Mouse (Mus musculus): Measurements from ENCODE around the gene Podxl2. TPM values are rescaled to one million over a fixed set of nuclear protein-coding genes. Genes with fewer than 3 reads are reported as not detected.

The Podxl2 gene
- polyA plus RNA-seq, 1 experiment from 2014 or later, result 1.1 TPM

DNA sequence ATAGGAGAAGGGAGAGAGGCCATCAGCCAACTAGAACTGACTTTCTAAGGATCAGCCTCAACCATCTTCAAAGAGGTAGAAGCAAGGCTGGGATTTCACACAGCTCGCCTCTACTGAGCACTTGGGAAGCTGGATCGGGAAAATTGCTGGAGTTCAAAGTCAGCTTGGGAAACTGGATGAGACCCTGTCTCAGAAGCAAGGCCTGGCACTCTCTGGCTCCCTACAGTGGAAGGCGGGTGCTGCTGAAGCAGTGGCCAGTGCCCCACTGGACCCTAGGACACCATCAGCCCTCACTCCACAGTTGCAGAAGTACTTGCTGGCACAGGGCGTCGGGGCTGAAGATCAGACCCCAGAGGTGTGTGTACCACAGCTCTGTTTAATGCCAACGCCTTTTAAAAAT lies 17.0 kb downstream of the Podxl2 start:
- TF ChIP-seq CTCF (IDR thresholded peaks at IDR 0.05; ENCODE audit: low read depth) (no peak), EP300 (IDR thresholded peaks at IDR 0.05; ENCODE audit: low read depth) (no peak)
- H3K36me3 ChIP-seq (replicated peaks; ENCODE audit: insufficient read depth, low read length), result no peaks in the 10 kb centered on the region
- ATAC-seq (no peak), DNase-seq (no peak)
- H3K27ac ChIP-seq (ENCODE audit: low read depth), result no peak overlapping the region
- no peak overlapping the region for H3K9ac ChIP-seq (replicated peaks)
- H3K4me3 ChIP-seq (ENCODE audit: low read depth, low read length), result no peak overlapping the region
- no peaks in the 10 kb centered on the region for H3K9me3 ChIP-seq (ENCODE audit: low read length)
- H3K27me3 ChIP-seq (ENCODE audit: insufficient read depth, low read length), result 0 out of 2 replicates have a peak, but pooled peaks cover 2% of the 10 kb centered on the region
- WGBS (ENCODE audit: insufficient replicate concordance), result 74% methylated on average over 6 of the region's 6 CpGs
- no peak overlapping the region for H3K4me2 ChIP-seq (ENCODE audit: low read depth, low read length)
- peaks cover 5% of the 10 kb centered on the region; the same call in 1 of the 2 replicates for H3K4me1 ChIP-seq (ENCODE audit: insufficient read depth)

DNA sequence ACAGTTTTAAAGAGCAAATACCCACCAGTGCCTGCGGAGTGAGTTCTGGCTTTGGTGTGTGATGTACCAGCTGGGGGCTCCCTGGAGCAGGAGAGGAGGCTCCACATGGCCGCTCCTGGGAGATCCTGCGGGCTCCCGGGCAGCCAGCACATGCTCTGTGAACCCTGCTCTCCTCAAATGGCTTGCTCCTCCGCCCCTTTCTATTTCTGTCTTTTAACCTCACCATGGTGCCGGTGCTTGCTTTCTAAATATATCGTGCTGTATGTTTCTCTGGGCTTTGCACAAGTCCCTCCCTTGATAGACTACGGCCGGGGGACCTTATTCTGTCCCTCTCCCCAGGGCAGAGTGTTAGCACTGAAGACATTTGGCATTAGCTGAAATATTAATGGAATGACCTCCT lies 17.6 kb downstream of the Podxl2 start:
- peak; percentile 29; the same call in 1 of the 2 replicates for ATAC-seq

DNA sequence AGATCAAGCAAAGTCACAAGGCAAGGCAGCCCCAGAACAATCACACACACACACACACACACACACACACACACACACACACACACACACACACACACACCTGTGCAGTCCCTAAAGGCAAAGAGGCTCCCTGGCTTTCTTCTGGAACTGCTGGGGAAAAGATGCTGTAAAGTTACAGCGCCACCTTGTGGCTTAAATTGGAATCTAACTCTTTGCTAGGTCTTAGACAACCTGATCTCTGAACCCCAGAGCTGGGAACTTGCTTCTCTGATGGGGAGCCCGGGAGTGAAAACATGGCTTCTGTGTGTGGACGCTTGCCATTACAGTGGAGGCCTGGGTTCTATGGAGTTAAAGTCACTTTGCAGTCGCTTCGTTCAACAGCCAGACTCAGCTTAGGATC lies 19.2 kb downstream of the Podxl2 start:
- H3K4me2 ChIP-seq (ENCODE audit: low read depth, low read length), result no peak overlapping the region
- H3K36me3 ChIP-seq (replicated peaks; ENCODE audit: insufficient read depth, low read length), result no peaks in the 10 kb centered on the region
- no peaks in the 10 kb centered on the region for H3K9me3 ChIP-seq (ENCODE audit: low read length)
- DNase-seq (peak; percentile 73), ATAC-seq (peak; percentile 63)
- H3K4me3 ChIP-seq (ENCODE audit: low read depth, low read length), result no peak overlapping the region
- TF ChIP-seq CTCF (IDR thresholded peaks at IDR 0.05; ENCODE audit: low read depth), result peak; percentile 90
- no peak for TF ChIP-seq EP300 (IDR thresholded peaks at IDR 0.05; ENCODE audit: low read depth)
- no peak overlapping the region for H3K9ac ChIP-seq (replicated peaks)
- WGBS (ENCODE audit: insufficient replicate concordance), result 16% methylated on average over 5 of the region's 5 CpGs
- 0 out of 2 replicates have a peak, but pooled peaks cover 2% of the 10 kb centered on the region for H3K27me3 ChIP-seq (ENCODE audit: insufficient read depth, low read length)
- no peak overlapping the region for H3K27ac ChIP-seq (ENCODE audit: low read depth)
- peaks cover 5% of the 10 kb centered on the region; the same call in 1 of the 2 replicates for H3K4me1 ChIP-seq (ENCODE audit: insufficient read depth)

More for the DNA sequence above, 17.6 kb downstream of the Podxl2 start:
- no peaks in the 10 kb centered on the region for H3K9me3 ChIP-seq (ENCODE audit: low read length)
- WGBS (ENCODE audit: insufficient replicate concordance), result 24% methylated on average over 9 of the region's 9 CpGs
- H3K9ac ChIP-seq (replicated peaks), result peak overlapping the region; percentile 16; the same call in 1 of the 2 replicates
- DNase-seq, result no peak
- peaks cover 5% of the 10 kb centered on the region; the same call in 1 of the 2 replicates for H3K4me1 ChIP-seq (ENCODE audit: insufficient read depth)
- no peak overlapping the region for H3K27ac ChIP-seq (ENCODE audit: low read depth)
- H3K4me3 ChIP-seq (ENCODE audit: low read depth, low read length), result no peak overlapping the region
- no peaks in the 10 kb centered on the region for H3K36me3 ChIP-seq (replicated peaks; ENCODE audit: insufficient read depth, low read length)
- 0 out of 2 replicates have a peak, but pooled peaks cover 2% of the 10 kb centered on the region for H3K27me3 ChIP-seq (ENCODE audit: insufficient read depth, low read length)
- no peak overlapping the region for H3K4me2 ChIP-seq (ENCODE audit: low read depth, low read length)
- TF ChIP-seq EP300 (IDR thresholded peaks at IDR 0.05; ENCODE audit: low read depth) (no peak), CTCF (IDR thresholded peaks at IDR 0.05; ENCODE audit: low read depth) (peak; percentile 41)

DNA sequence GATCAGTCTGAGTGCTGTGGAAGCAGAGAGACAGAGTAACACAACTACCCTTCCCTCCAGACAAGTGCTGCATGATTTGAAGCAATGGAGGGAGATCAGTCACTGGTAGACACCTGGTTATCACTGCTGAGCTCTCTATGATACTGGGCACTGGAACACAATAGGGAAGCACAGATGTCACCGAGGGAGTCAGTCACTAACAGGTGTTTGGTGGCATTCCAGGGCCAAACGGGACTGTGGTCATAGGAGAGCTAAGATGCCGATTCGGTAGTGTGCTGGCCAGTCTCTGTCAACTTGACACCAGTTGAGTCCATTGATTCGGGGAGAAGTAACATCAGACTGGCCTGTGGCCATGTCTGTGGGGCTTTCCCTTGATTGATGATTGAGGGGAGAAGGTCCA lies 20.3 kb downstream of the Podxl2 start:
- Histone ChIP-seq H3K4me1 (ENCODE audit: insufficient read depth) (peaks cover 5% of the 10 kb centered on the region; the same call in 1 of the 2 replicates), H3K36me3 (replicated peaks; ENCODE audit: insufficient read depth, low read length) (no peaks in the 10 kb centered on the region), H3K9me3 (ENCODE audit: low read length) (no peaks in the 10 kb centered on the region), H3K4me3 (ENCODE audit: low read depth, low read length) (no peak overlapping the region), H3K4me2 (ENCODE audit: low read depth, low read length) (no peak overlapping the region), H3K27ac (ENCODE audit: low read depth) (no peak overlapping the region), H3K27me3 (ENCODE audit: insufficient read depth, low read length) (0 out of 2 replicates have a peak, but pooled peaks cover 2% of the 10 kb centered on the region), H3K9ac (replicated peaks) (no peak overlapping the region)
- TF ChIP-seq CTCF (IDR thresholded peaks at IDR 0.05; ENCODE audit: low read depth) (no peak), EP300 (IDR thresholded peaks at IDR 0.05; ENCODE audit: low read depth) (no peak)
- DNase-seq, result no peak
- ATAC-seq, result no peak
- 70% methylated on average over 5 of the region's 5 CpGs for WGBS (ENCODE audit: insufficient replicate concordance)

DNA sequence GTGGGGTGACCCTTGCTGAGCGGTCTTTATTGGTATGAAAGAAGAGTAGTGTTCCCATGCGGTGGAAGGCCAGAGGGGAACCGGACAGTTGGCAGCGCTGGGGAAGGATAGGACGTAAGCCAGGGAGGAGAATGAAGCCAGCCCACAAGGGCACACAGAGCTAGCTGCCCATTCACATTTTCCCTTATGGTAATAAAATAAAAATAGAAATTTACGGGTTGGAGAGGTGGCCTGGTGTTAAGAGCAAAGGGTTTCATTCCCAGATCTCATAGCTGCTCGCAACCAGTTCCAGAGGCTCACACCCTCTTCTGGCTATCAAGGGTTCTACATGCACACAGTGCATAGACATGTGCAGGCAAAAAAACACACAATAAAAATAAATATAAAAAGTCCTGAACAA lies 24.8 kb downstream of the Podxl2 start:
- 81% methylated on average over 7 of the region's 7 CpGs for WGBS (ENCODE audit: insufficient replicate concordance)
- H3K27me3 ChIP-seq (ENCODE audit: insufficient read depth, low read length), result no peaks in the 10 kb centered on the region
- DNase-seq, result no peak
- H3K36me3 ChIP-seq (replicated peaks; ENCODE audit: insufficient read depth, low read length), result no peaks in the 10 kb centered on the region
- H3K27ac ChIP-seq (ENCODE audit: low read depth), result no peak overlapping the region
- H3K4me1 ChIP-seq (ENCODE audit: insufficient read depth), result no peaks in the 10 kb centered on the region
- no peak for TF ChIP-seq EP300 (IDR thresholded peaks at IDR 0.05; ENCODE audit: low read depth)
- TF ChIP-seq CTCF (IDR thresholded peaks at IDR 0.05; ENCODE audit: low read depth), result peak; percentile 14; the same call in 1 of the 2 replicates
- no peak overlapping the region for H3K9ac ChIP-seq (replicated peaks)
- no peak overlapping the region for H3K4me3 ChIP-seq (ENCODE audit: low read depth, low read length)
- no peak for ATAC-seq
- H3K9me3 ChIP-seq (ENCODE audit: low read length), result no peaks in the 10 kb centered on the region
- no peak overlapping the region for H3K4me2 ChIP-seq (ENCODE audit: low read depth, low read length)

DNA sequence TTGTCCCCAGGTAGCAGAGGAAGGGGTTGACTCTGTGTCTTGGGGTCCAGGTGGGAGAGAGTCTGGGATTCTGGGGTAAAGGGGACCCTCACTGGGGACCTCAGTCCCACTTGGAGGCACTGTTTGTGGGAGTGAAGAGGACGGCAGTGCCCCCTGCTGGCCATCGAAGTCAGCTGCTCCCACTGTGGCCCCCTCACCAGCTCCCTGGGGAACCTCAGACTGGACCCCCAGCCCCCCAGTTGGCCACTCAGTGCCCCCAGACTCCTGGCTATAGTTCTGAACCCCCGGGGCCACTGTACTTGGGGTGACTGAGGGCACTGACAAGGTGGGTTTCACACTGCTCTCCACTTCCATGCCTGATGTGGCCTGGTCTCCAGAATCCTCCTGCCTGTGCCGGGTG lies 25.6 kb downstream of the Podxl2 start:
- 48% methylated on average over 4 of the region's 4 CpGs for WGBS (ENCODE audit: insufficient replicate concordance)

More for the DNA sequence above, 25.6 kb downstream of the Podxl2 start:
- TF ChIP-seq EP300 (IDR thresholded peaks at IDR 0.05; ENCODE audit: low read depth), result no peak
- TF ChIP-seq CTCF (IDR thresholded peaks at IDR 0.05; ENCODE audit: low read depth), result peak; percentile 75
- ATAC-seq (peak; percentile 40; the same call in 1 of the 2 replicates), DNase-seq (peak; percentile 61)
- Histone ChIP-seq H3K9ac (replicated peaks) (no peak overlapping the region), H3K36me3 (replicated peaks; ENCODE audit: insufficient read depth, low read length) (no peaks in the 10 kb centered on the region), H3K27ac (ENCODE audit: low read depth) (no peak overlapping the region), H3K9me3 (ENCODE audit: low read length) (no peaks in the 10 kb centered on the region), H3K4me3 (ENCODE audit: low read depth, low read length) (no peak overlapping the region), H3K4me1 (ENCODE audit: insufficient read depth) (no peaks in the 10 kb centered on the region), H3K27me3 (ENCODE audit: insufficient read depth, low read length) (no peaks in the 10 kb centered on the region), H3K4me2 (ENCODE audit: low read depth, low read length) (no peak overlapping the region)

All from liver, postnatal 0 days (tissue).